8 mouse cellular contexts compared by ENCODE assay signal in genomic region chr6:136807395-136808013, GRCm38 (mm10). TPM values are rescaled to one million over a fixed set of nuclear protein-coding genes. Genes with fewer than 3 reads are reported as not detected.
A peak's percentile ranks its signal among the peaks of the same experiment; 100 is the strongest.
DNase-seq lines count a peak whose midpoint lies in the region; ATAC-seq and TF ChIP-seq lines count a peak whose summit lies in the region.

No protein-coding gene starts in this region.

- H3K4me1 ChIP-seq in testis, adult 2 months (ENCODE audit: control insufficient read depth, insufficient read depth, low read length), result peaks cover 14% of the 10 kb centered on the region
- peaks cover 32% of the 10 kb centered on the region for H3K4me1 ChIP-seq in limb, embryonic 15.5 days
- H3K4me1 ChIP-seq in stomach, embryonic 16.5 days (ENCODE audit: control insufficient read depth, insufficient read depth, low read length), result peaks cover 29% of the 10 kb centered on the region

- no peak for TF ChIP-seq POLR2A in testis, adult 2 months (IDR thresholded peaks at IDR 0.05; ENCODE audit: control insufficient read depth, low read depth, low read length)

- peak overlapping the region; percentile 24 for H3K27ac ChIP-seq in testis, adult 2 months (ENCODE audit: control insufficient read depth, insufficient read depth, low read depth, low read length)
- H3K27ac ChIP-seq in limb, embryonic 15.5 days, result peak overlapping the region; percentile 83
- peak overlapping the region; percentile 97 for H3K27ac ChIP-seq in stomach, embryonic 16.5 days (ENCODE audit: low read length)

- no peak for ATAC-seq in limb, embryonic 15.5 days (ENCODE audit: insufficient number of reproducible peaks, low FRiP score, low TSS enrichment, low read depth)
- ATAC-seq in stomach, embryonic 16.5 days (ENCODE audit: insufficient read depth, low FRiP score), result 0 out of 2 replicates have a peak, but pooled peaks have one; percentile 0

- DNase-seq in cerebellum, adult 11-12 months, result peak; percentile 45
- DNase-seq in cerebellum, postnatal 14 days, result no peak
- DNase-seq in testis, postnatal 10 days (ENCODE audit: low spot score), result no peak
- no peak for DNase-seq in gastrocnemius, postnatal 10 days
- DNase-seq in urinary bladder, adult 2 months (ENCODE audit: low spot score), result no peak

- no peak overlapping the region for H3K9ac ChIP-seq in limb, embryonic 15.5 days
- H3K9ac ChIP-seq in stomach, embryonic 16.5 days (ENCODE audit: low read length), result peak overlapping the region; percentile 76

- no peaks in the 10 kb centered on the region for H3K9me3 ChIP-seq in limb, embryonic 15.5 days
- H3K9me3 ChIP-seq in stomach, embryonic 16.5 days (replicated peaks; ENCODE audit: control insufficient read depth, low read length), result no peaks in the 10 kb centered on the region

- H3K36me3 ChIP-seq in testis, adult 2 months (ENCODE audit: control insufficient read depth, insufficient read depth, low read length), result no peaks in the 10 kb centered on the region
- H3K36me3 ChIP-seq in limb, embryonic 15.5 days, result peaks cover 9% of the 10 kb centered on the region
- no peaks in the 10 kb centered on the region; the same call in 1 of the 2 replicates for H3K36me3 ChIP-seq in stomach, embryonic 16.5 days (ENCODE audit: control insufficient read depth, insufficient read depth, low read length)

- WGBS in limb, embryonic 15.5 days, result 38% methylated on average over 18 of the region's 18 CpGs
- 32% methylated on average over 18 of the region's 18 CpGs for WGBS in stomach, embryonic 16.5 days

- no peaks in the 10 kb centered on the region for H3K27me3 ChIP-seq in testis, adult 2 months (ENCODE audit: control insufficient read depth, insufficient read depth, low read length)
- no peaks in the 10 kb centered on the region for H3K27me3 ChIP-seq in limb, embryonic 15.5 days
- H3K27me3 ChIP-seq in stomach, embryonic 16.5 days (ENCODE audit: control insufficient read depth, insufficient read depth, low read length), result no peaks in the 10 kb centered on the region

- peak overlapping the region; percentile 63 for H3K4me3 ChIP-seq in testis, adult 2 months (ENCODE audit: control insufficient read depth, low read depth, low read length)
- H3K4me3 ChIP-seq in limb, embryonic 15.5 days, result peak overlapping the region; percentile 91
- H3K4me3 ChIP-seq in stomach, embryonic 16.5 days (replicated peaks; ENCODE audit: low read length), result peak overlapping the region; percentile 85

- H3K4me2 ChIP-seq in limb, embryonic 15.5 days, result peak overlapping the region; percentile 90
- H3K4me2 ChIP-seq in stomach, embryonic 16.5 days (ENCODE audit: low read depth, low read length), result peak overlapping the region; percentile 73

- TF ChIP-seq CTCF in testis, adult 2 months (IDR thresholded peaks at IDR 0.05; ENCODE audit: control insufficient read depth, insufficient read depth, insufficient replicate concordance, low read depth, low read length), result no peak

RNA-seq across cellular contexts. Expression of gene H2afj, which starts 0.5 kb away (rescaled TPM):
- 34.2 and 47.7 TPM in 2 replicates for polyA plus RNA-seq in testis, adult 2 months (2012; rRNA removed)
- 140 and 142 TPM in 2 replicates for polyA plus RNA-seq in limb, embryonic 15.5 days (2015; fragmentation: Nextera tagmentation; extraction: Ambion mirVana)
- polyA plus RNA-seq in stomach, embryonic 16.5 days (2015; fragmentation: Nextera tagmentation; extraction: Ambion mirVana), result 180 and 196 TPM in 2 replicates
- 10 to 100 TPM; 16.3 to 17.6 TPM for total RNA-seq in gastrocnemius, postnatal 10 days (2021)
- 152 and 198 TPM in 2 replicates for polyA plus RNA-seq in urinary bladder, adult 2 months (2012; rRNA removed)

RNA-seq across cellular contexts. Expression of gene Hist4h4, which starts 3.3 kb away (rescaled TPM):
- polyA plus RNA-seq in testis, adult 2 months (2012; rRNA removed), result 0.96 and 0.99 TPM in 2 replicates
- polyA plus RNA-seq in limb, embryonic 15.5 days (2015; fragmentation: Nextera tagmentation; extraction: Ambion mirVana), result 0.25 and 0.54 TPM in 2 replicates
- 0.83 and 0.89 TPM in 2 replicates for polyA plus RNA-seq in stomach, embryonic 16.5 days (2015; fragmentation: Nextera tagmentation; extraction: Ambion mirVana)
- 10 to 100 TPM; 19.9 to 21.8 TPM for total RNA-seq in gastrocnemius, postnatal 10 days (2021)
- 0.17 and 0.18 TPM in 2 replicates for polyA plus RNA-seq in urinary bladder, adult 2 months (2012; rRNA removed)

RNA-seq across cellular contexts. Expression of gene BC049715, which starts 19.9 kb away (rescaled TPM):
- polyA plus RNA-seq in testis, adult 2 months (2012; rRNA removed), result 150 and 168 TPM in 2 replicates
- polyA plus RNA-seq in limb, embryonic 15.5 days (2015; fragmentation: Nextera tagmentation; extraction: Ambion mirVana), result 1.1 and 1.4 TPM in 2 replicates
- 0.46 and 2.6 TPM in 2 replicates for polyA plus RNA-seq in stomach, embryonic 16.5 days (2015; fragmentation: Nextera tagmentation; extraction: Ambion mirVana)
- total RNA-seq in gastrocnemius, postnatal 10 days (2021), result under 1 TPM; 0.38 to 0.65 TPM
- polyA plus RNA-seq in urinary bladder, adult 2 months (2012; rRNA removed), result 0.40 and 0.52 TPM in 2 replicates

RNA-seq across cellular contexts. Expression of gene Wbp11, which starts 20.5 kb away (rescaled TPM):
- 236 and 252 TPM in 2 replicates for polyA plus RNA-seq in testis, adult 2 months (2012; rRNA removed)
- 90.4 and 90.9 TPM in 2 replicates for polyA plus RNA-seq in limb, embryonic 15.5 days (2015; fragmentation: Nextera tagmentation; extraction: Ambion mirVana)
- 85.0 and 90.8 TPM in 2 replicates for polyA plus RNA-seq in stomach, embryonic 16.5 days (2015; fragmentation: Nextera tagmentation; extraction: Ambion mirVana)
- total RNA-seq in gastrocnemius, postnatal 10 days (2021), result 10 to 100 TPM; 64.9 to 69.1 TPM
- 31.2 and 40.7 TPM in 2 replicates for polyA plus RNA-seq in urinary bladder, adult 2 months (2012; rRNA removed)

RNA-seq across cellular contexts. Expression of gene Gucy2c, which starts 25.9 kb away (rescaled TPM):
- 0.16 and 0.33 TPM in 2 replicates for polyA plus RNA-seq in testis, adult 2 months (2012; rRNA removed)
- polyA plus RNA-seq in limb, embryonic 15.5 days (2015; fragmentation: Nextera tagmentation; extraction: Ambion mirVana), result 0.06 and 0.07 TPM in 2 replicates
- polyA plus RNA-seq in stomach, embryonic 16.5 days (2015; fragmentation: Nextera tagmentation; extraction: Ambion mirVana), result 8.5 and 8.7 TPM in 2 replicates
- total RNA-seq in gastrocnemius, postnatal 10 days (2021), result not detected
- 0.04 and 0.06 TPM in 2 replicates for polyA plus RNA-seq in urinary bladder, adult 2 months (2012; rRNA removed)

Comparison
In these comparisons a context has a peak if more than half of its experiments do, and no peak if none do; other contexts are left out.
1. H3K27ac ChIP-seq: peak in every context shown above with its lines; median percentile 97 in stomach, embryonic 16.5 days; 83 in limb, embryonic 15.5 days; 24 in testis, adult 2 months.
2. RNA of gene BC049715, which starts 19.9 kb away (polyA plus RNA-seq): 150 to 168 TPM in testis, adult 2 months; 1.1 to 1.4 TPM in limb, embryonic 15.5 days, 0.46 to 2.6 TPM in stomach, embryonic 16.5 days and 0.40 to 0.52 TPM in urinary bladder, adult 2 months; every median in the first group is over 10 times any median in the second.
3. Peak in every context shown above with its lines, with median percentiles within 50 percentile points of each other: H3K4me3 ChIP-seq.